Mouse (Mus musculus) gastrocnemius, postnatal 36 days (tissue): ENCODE results near the gene Strip2. TPM values are rescaled to one million over a fixed set of nuclear protein-coding genes. Genes with fewer than 3 reads are reported as not detected.

Experiments
- DNase-seq, 2 experiments: peaks; one replicate each; pipeline ENCODE4 v3.0.0; 2022
- intact Hi-C: fragments of 180-260 bp; cut with DNase I; formaldehyde crosslinking; loops from one replicate; pipeline ENCODE4 v1.15.1; 2025
- long read RNA-seq, 2 experiments: library from polyadenylated mRNA; stranded (forward); transcript quantifications; one replicate each; pipeline ENCODE4 v2.0.0; 2021
- total RNA-seq, 2 experiments: library from RNA; stranded (reverse); gene quantifications; 2 replicates each; pipeline ENCODE4 v1.2.3; 2021

Strip2 gene
- total RNA-seq, result 1 to 10 TPM in 1 of 2 experiments, under 1 TPM in 1; 0.89 to 1.0 TPM
- long read RNA-seq, experiment 1, result 0 reads
- long read RNA-seq, experiment 2, result 0 reads

DNA sequence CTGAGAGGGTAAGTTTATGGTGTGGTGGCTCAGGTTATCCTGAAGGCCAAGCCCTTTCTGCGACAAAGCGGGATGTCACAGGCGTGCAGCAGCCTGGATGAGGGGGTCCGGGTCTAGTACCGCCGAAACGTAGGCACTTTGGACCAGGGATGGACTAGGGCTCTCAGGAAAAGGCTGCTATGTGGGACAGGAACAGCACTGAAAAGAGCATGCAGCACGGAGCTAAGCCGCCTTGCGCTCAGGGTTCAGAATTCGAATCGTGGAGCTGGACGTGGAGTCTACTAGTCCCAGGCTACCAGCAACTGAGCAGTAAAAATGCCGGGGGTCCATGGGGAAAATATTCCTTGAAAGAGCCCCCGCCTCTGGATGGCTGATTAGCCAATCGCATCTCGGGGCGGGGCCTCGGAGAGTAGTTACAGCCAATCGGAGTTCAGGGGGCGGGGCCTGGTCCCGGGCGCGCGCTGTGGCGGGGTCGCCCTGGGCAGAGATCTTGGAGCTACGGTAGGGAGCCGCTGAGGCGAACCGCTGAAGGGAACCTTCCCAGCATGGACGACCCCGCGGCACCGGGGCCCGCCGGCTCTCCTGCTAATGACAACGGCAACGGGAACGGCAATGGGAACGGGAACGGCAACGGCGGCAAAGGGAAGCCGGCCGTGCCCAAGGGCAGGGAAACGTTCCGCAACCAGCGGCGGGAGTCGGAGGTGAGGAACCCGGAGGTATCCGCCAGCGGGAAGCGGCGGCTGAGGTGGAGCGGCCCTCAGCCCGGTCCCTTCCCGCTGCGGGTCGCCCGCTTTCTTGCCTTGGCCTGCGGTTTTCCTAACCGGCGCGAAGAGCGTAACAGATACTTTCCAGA is at the start of gene Strip2:
TSS of gene Strip2 (plus strand) at position 483 of the 853 bp plus-strand sequence.
- intact Hi-C loops, result no loop called here
- peak; percentile 82 to 87 for DNase-seq

DNA sequence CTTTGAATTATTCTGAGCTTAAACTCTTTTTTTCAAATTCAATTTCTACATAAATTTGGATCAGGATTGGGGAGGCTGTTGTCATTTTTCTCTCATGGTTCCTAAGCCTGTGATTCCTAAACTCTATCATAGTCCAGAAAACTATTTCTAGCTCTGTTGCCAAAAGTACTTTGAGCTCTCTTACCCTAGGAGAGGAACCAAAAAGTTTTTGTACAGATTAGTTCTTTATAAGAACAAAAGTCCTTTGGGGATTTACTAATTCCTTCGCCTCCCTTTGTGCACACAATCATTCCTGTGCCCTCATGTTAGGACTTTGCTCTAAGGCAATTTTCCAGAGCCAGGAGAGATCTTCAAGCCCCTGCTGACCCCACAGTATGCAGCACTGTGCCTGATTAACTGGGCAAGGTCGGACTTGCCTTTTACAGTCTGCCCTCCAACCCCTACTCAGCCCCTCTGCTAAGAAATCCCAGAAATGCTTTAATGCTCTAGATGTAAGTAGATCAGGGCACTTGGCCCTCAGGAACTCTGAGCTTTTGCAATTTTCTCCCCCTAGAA is 48.4 kb upstream of the Strip2 start:
- no peak for DNase-seq

DNA sequence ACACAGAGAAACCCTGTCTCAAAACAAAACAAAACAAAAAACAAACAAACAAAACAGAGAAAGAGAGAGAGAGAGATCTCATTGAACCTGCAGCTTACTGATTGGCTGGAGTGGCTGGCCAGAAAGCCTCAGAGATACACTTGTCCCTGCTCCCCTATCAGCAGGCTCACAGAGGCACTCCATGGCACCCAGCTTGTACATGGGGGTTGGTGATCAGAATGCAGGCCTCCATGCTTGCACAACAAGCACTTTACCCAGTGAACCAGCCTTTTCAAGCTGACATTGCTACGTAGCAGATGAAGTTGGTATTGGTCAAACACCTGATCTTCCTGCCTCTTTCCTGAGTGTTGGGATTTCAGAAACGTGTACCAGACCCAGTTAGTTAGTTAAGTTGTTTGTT is 43.2 kb upstream of the Strip2 start:
- DNase-seq, result no peak
- intact Hi-C loops, result no loop called here

More for the DNA sequence above, 48.4 kb upstream of the Strip2 start:
- intact Hi-C loops, result no loop called here

DNA sequence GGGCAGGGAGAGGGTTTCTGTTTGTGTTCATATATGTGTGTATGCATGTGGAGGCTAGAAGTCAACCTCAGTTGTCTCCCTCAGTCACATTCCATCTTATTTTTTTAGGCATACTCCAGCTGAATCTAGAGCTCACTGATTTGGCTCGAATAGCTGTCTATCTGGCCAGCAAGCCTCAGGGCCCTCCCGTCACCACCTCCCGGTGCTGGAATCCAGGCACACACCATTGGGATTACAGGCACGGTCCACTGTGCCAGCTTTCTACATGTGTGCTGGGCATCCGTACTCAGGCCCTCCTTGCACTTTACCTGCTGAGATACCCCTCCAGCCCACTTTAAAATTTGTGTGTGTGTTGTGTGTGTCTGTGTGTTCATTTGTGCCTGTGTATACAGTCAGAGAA is 41.2 kb upstream of the Strip2 start:
- intact Hi-C loops, result no loop called here
- DNase-seq, result no peak

DNA sequence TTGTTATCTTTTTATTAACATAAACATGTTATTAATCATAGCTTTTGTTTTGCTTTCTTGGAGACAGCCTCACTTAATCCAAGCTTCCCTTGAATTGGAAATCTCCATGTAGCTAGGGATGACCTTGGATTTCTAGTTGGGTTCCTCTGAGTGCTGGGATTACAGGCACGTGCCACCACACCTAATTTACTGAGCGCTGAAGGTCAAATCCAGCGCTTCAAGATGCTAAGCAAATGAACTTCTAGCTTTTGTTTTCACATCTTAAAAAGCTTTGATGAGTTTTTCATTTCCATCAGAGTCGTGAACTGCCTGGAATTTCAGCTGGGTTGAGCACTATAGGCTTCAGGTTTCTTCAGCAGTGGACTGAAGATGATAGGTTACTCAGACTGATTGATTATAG is 40.0 kb upstream of the Strip2 start:
- no peak for DNase-seq
- intact Hi-C loops, result no loop called here

DNA sequence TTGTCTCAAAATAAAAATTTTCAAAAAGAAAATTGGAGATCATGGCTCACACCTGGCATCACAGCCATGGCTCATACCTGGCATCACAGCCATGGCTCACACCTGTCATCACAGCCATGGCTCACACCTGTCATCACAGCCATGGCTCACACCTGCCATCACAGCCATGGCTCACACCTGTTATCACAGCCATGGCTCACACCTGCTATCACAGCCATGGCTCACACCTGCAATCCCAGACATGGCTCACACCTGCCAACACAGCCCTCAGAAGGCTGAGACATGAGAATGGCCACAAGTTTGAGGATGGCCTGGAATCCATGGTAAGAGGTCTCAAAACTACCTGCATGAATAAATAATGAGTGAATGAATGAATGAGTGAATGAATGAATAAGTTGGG is 37.2 kb upstream of the Strip2 start:
- intact Hi-C loops, result no loop called here
- no peak for DNase-seq

DNA sequence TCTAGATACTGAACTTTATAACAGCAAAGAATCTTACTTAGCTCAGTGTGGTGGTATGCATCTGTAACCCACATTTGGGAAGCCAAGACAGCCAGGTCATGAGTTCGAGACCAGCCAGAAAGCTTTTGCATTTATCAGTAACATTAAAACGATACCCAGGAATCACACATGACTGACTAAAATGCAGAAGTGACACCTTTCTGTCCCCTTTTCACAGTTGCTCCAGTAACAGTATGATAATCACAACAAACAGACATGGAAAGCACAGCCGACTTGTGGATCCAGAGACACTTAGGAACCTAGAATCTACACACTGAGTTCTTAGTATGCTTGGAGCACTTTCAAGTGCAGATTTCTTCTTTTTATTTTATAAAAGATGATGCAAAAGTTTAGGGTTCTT is 36.0 kb upstream of the Strip2 start:
- intact Hi-C loops, result no loop called here
- no peak for DNase-seq

DNA sequence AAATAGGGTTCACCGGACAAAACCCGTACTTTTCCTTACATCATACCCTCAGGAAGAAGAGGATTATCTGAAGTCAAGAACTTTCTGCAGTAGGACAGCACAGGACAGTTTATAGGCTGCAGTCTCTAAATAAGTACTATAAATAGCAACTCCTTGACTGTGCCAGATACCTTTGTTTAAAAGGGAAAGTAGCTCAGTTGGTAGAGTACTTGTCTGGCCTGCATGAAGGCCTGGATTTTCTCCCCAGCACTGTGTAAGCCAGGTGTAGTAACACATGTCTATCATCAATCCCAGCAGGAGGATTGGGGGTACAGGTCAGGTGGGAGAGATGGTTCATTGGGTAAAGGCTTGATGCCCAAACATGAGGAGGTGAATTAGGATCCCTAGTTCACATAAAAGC is 34.9 kb upstream of the Strip2 start:
- intact Hi-C loops, result no loop called here
- DNase-seq, result no peak

DNA sequence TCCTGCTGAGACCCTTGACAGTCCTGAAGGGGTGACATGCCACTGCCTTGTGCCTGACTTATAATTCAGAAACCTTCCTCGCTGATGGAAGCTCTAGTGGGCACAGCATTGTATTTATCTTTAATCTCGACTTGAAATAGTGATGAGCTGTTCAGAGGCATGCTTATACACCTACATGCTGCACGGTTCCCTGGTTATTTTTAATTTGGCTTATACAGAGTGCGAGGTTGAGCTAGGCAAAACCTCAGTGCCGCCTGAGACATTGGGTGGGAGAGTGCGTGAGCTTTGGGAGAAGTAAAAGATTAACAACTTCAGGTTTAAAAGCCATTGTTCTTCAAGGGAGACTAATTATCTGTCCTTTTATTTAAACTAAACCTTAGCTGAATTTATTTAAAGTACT is 33.9 kb upstream of the Strip2 start:
- intact Hi-C loops, result no loop called here
- DNase-seq, result no peak

DNA sequence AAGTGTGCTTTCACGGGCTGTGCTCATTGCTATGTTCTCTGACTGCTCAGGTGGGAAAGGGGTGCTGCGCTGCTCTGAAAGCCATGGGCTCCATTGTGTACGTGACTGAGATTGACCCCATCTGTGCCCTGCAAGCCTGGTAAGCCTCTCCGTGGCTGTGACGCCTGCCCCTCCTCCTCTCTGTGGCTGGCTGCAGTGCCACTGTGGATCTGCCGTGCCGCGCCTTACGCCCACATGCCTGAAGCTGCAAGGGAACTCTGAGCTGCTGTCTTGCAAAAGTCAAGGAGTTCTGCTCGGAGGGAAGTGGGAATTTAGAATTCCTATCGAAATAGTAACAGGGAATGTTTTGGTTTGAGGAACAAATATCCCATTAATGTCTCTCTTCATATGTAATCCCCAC is 25.7 kb upstream of the Strip2 start:
- DNase-seq, result no peak
- intact Hi-C loops, result no loop called here

DNA sequence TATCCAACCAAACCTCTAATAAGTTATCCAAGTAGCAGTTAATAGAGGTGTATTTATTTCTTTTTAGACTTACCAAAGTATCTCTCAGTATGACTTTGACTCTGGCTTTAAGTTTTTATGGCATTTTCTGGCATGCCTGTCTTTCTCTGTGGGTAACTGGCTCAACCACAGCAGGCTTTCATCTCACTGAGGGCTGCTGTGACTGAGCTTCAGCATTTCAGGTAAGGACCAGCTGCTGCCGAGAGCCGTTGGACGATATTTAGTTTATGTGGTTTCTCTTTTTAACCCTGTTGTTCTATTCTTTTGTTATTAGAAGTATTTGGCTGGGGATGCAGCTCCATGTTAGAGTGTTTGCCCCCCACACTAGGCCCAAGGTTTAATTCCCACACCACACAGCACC is 19.8 kb upstream of the Strip2 start:
- intact Hi-C loops, result no loop called here
- no peak for DNase-seq

DNA sequence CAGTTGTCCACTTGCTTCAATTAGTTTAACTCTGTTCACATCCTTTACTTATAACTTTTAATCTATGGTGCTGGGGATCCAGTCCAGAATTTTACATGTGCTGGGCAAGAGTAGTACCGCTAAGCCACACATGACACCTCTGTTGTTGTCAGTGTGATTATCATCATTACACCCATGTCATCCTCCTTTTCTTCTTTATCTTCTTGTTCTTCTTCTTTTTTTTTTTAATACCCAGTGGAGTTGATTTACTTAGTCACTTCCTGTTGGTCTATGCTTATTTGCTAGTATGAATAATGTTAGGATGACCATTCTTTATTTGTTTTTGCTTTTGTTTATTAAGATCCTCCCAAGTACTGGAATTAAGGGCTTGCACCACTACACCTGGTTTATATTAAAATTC is 15.4 kb upstream of the Strip2 start:
- intact Hi-C loops, result no loop called here

DNA sequence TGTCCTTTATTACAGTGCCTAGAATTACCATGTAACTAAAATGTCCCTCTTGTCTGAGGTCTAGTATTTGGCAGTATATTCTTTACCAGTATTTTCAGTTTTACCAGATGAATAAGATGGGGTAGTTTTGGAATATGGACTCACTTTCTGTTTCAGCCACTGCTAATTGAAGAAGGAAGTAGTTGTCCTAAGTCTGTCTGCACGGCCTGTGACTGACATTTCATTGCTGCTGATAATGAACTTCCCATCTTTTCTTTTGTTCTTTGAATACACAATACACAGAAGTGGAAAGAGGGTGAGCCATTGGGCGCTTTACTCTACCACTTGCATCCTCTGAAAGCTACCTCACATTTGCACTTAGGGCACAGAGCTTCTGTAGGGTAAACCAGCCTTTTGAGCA is 14.6 kb upstream of the Strip2 start:
- intact Hi-C loops, result no loop called here
- DNase-seq, result no peak

More for the DNA sequence above, 15.4 kb upstream of the Strip2 start:
- DNase-seq, result no peak

DNA sequence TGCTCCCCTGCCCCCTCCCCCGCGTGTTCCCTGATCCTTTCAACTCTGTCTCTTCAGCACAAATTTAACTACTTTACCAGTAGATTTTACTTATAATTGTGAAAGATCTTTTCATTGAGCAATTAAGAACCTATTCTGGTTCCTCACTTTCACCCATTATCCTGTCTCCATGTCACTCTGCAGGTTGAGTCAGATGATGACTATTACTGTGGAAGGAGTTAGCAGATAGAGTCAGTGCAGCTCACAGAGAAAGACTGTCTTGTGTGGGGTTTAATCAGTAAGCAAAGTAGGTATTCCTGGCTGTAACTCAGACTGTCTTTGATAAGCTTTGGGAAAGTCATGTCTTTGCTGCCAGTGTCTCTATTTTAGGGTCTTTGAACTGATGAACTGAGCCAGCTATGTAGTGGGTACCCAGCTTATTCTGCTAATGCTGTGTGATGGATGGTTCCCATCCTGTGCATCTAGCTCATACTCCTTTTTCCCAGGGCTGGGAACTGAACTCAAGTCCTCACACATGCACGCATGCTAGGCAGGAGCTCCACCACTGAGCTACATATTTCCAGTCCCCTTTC is 13.4 kb upstream of the Strip2 start:
- intact Hi-C loops, result no loop called here
- no peak for DNase-seq

DNA sequence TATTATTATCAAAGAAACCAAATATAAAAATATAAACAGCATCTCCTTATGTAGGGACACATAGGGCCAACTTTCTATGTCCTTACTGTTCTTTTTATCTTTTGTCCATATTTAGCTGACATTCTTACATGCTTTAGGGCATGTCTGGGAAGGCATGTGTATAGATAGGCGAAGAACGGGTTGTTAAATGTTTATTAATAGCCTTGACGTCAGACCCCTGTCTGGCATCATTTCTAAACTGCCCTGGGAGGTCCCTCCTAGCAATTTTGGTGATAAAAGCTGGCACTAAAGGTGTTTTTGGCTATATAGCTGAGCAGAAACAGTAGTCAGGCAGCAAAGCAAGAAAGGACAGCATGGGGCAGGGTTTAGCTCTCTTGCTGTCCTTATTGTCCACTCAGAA is 12.5 kb upstream of the Strip2 start:
- no peak for DNase-seq
- intact Hi-C loops, result no loop called here

DNA sequence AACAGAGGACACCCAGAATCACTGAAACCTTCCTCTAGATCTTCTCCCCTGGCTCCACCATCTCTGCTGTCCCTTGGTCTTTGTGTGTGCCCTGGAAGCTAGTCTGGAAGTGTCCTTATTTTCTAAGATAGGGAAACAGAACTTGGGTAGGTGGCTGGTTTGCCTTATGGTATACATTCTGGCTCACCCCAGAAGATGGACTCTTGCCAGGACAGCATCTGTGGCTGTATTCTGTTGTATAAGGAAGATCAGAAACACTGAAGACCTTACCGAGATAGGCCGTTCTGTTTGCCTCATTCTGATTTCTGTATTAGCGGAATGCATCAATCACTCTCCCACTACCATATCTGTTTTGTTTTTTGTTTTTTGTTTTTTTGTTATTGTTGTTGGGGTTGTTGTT is 6.2 kb upstream of the Strip2 start:
- no peak for DNase-seq
- intact Hi-C loops, result loop anchor here (5.0 kb wide), 1 partner anchor 172 kb away; no protein-coding TSS in a partner anchor

DNA sequence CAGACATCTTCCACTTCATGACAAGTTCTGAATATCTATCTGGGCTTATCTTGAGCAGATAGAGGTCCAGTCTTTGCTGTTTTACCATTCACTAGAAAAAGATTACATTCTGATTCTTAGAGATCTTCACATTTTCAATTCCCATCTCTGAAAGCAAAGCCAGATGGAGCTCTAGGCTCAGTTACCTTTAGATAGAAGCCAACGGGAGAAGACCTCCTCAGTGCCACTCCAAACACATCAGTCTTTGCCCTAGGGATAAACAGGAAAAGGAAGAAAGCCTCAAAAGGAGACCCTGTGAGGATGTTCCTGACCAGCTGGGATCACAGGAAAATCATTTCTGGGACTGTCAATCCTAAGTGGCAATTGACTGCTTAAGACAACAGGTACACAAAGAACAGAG is 3.1 kb upstream of the Strip2 start:
- intact Hi-C loops, result loop anchor here (5.0 kb wide), 1 partner anchor 169 kb away; no protein-coding TSS in a partner anchor
- no peak for DNase-seq

DNA sequence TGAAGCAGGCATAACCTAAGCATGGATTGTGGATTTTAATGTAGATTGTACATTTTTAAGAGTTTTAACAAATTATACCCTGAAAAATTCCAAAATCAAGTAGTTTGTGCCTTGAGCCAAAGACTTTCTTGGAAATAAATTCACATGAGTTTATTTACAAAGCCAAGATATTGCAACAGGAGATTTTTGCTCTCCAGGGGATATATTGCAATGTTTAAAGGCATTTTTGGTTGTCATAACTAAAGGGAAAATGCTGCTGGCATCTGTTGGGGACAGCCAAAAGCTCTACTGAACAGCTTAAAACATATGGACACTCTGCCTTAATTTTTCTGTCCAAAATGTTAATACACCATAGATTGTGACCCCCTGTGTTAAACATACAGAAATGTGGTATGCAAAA is 2.7 kb upstream of the Strip2 start:
- DNase-seq, result no peak
- intact Hi-C loops, result loop anchor here (5.0 kb wide), 1 partner anchor 168 kb away; no protein-coding TSS in a partner anchor

DNA sequence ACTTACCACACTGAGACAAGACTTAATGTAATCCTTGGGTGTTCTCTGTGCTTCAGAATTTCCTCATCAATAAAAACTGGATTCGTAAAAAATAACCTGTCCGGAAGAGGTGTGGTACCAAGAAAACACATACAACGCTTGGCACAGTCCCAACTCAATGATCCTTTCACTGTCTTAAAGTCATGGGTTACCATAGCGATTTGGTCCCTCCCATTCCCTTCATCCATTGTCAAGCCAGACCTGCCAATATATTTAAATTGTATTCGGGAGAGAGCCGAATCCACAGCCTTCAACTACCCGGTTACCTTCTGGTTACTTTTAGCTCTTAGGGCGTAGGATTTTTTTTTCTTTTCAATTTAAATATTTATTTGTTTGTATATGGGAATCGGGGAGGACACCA is 976 bp upstream of the Strip2 start:
- intact Hi-C loops, result no loop called here
- DNase-seq, result no peak

DNA sequence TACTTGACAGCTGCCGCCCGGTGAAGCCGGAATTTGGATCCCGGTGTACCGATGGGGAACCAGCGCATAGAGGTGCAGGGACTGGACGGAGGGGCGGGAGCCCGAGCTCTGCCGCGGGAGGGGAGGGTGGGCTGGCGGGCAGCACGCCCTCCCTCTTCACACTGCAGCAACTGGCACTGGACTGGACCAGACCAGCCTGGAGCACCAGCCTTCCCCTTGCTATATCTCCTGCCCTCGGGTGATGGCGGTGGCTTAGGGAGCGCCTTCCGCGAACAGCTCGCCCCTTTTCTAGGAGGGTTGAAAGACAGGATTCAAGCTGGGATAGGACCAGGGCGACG is 540 bp downstream of the Strip2 start:
- intact Hi-C loops, result no loop called here
- DNase-seq, result no peak

DNA sequence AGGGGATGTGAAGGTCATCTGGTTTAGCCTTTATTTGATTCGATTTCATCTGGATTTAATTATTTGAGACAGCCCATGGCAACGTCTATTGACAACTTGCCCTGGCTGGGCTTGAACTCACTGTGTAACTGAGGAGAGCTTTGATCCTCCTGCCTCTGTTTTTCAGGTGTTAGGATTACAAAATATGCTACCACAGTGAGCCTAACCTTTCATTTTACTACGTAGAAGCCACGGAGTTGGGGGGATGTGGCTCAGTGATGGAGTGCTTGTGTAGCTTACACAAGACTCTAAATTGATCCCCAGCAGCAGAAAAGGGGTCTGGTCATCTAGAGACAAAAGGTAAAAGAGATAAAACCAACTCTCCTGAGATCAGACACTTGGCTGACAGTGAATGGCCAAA is 1.1 kb downstream of the Strip2 start:
- intact Hi-C loops, result no loop called here

DNA sequence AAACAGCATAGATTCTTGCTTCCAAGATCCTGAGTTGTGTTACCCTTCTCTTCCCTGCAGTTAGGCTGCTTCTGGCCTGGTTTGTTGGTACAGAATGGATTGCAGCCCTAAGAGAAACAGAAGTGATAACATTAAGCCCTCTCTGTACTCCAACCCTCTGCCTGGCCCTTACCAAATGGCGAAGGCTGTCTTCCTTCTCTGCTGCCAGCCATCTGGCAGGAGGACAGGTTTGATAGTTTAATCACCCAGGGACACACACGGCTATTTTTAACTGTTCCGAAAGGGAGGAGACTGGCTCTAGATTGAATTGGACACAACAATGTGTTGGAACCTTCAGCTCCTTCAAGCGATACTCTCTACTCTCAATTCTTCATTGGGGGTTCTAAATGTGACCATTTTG is 6.7 kb downstream of the Strip2 start:
- intact Hi-C loops, result no loop called here
- peak in 1 of 2 experiments; percentile 21 for DNase-seq

More for the DNA sequence above, 1.1 kb downstream of the Strip2 start:
- no peak for DNase-seq
